Mouse (Mus musculus) kidney, adult 11 months (tissue): ENCODE data around the gene Mrgprb2.

ENCODE experiments used
- DNase-seq: peaks from one replicate; pipeline ENCODE4 v3.0.0; 2022

Mrgprb2 gene

GRCm38 (mm10) chr7:48557986-48558385 is at the start of gene Mrgprb2:
Mrgprb2 (minus strand) TSS chr7:48558086.
- DNase-seq = no peak
